Mouse (Mus musculus): ENCODE data around the gene Eif4e. TPM values are rescaled to one million over a fixed set of nuclear protein-coding genes. Genes with fewer than 3 reads are reported as not detected.

Eif4e gene
- polyA plus RNA-seq, 1 experiment, result 8.6 TPM

DNA sequence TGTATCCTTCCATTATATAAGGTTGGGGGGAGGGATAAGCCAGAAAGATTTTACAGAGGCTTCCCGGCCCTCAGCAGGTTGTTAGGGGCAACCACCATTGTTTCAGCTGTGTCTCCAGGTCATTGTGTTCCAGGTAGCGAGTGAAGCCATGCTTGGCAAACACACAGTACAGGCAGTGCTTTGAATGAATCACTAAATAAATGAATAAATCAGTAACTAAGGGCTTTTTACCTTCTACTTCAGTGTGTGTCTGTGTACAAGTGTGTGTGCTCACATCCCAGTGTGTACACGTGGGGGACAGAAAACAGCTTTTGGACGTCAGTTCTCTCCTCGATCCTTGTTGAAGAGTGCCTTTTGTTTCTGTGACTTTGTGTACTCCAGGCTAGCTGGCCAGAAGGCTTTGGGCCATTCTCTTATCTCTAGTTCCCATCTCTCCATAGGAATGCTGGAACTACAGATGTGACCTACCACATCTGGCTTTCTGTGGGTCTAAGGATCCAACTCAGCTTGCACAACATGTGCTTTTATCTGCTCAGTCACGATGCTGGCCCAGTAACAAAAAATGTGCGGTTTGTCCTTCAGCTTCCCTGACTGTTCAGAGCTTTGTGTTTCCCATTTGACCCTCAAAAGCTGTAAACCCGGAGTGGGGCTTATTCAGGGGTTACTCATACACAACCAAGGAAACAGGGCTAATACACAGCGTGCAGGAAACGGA is 10.2 kb upstream of the Eif4e start:
- Histone ChIP-seq H3K9me3 (no peaks in the 10 kb centered on the region), H3K4me3 (replicated peaks) (no peak overlapping the region), H3K4me1 (peaks cover 39% of the 10 kb centered on the region), H3K27me3 (replicated peaks) (no peaks in the 10 kb centered on the region), H3K36me3 (replicated peaks; ENCODE audit: low read length) (no peaks in the 10 kb centered on the region)
- no peak for TF ChIP-seq FLI1 (IDR thresholded peaks at IDR 0.05; ENCODE audit: low read length)
- TF ChIP-seq GATA1 (IDR thresholded peaks at IDR 0.05; ENCODE audit: borderline replicate concordance, low read length), result no peak

- TF ChIP-seq GATA1 (IDR thresholded peaks at IDR 0.05; ENCODE audit: borderline replicate concordance, low read length) (no peak), FLI1 (IDR thresholded peaks at IDR 0.05; ENCODE audit: low read length) (no peak)
- peaks cover 34% of the 10 kb centered on the region for H3K4me1 ChIP-seq
- H3K27me3 ChIP-seq (replicated peaks), result no peaks in the 10 kb centered on the region
- H3K9me3 ChIP-seq, result no peaks in the 10 kb centered on the region
- no peak overlapping the region for H3K4me3 ChIP-seq (replicated peaks)
- H3K36me3 ChIP-seq (replicated peaks; ENCODE audit: low read length), result no peaks in the 10 kb centered on the region
Measured at GRCm38 (mm10) chr3:138517881-138518280, 8.1 kb upstream of the Eif4e start.

DNA sequence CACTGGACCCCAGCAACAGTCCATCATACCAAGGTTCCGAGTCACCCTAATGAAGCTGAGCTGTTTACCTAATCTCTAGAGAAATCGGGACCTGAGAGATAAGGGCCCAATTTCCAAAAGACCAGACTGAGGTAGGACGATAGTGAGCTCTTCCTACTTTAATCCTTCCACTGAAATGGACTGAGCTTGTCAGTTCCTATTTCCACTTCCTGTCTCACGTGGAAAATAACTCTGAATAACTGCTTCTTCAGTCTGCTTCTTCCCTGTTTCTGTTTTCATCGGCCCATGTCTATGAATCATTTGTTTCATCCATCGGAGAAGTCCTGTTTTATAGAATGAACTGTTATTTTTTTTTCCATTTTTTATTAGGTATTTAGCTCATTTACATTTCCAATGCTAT is 6.8 kb upstream of the Eif4e start:
- TF ChIP-seq GATA1 (IDR thresholded peaks at IDR 0.05; ENCODE audit: borderline replicate concordance, low read length), result no peak
- no peak for TF ChIP-seq FLI1 (IDR thresholded peaks at IDR 0.05; ENCODE audit: low read length)
- Histone ChIP-seq H3K4me3 (replicated peaks) (no peak overlapping the region), H3K9me3 (no peaks in the 10 kb centered on the region), H3K4me1 (peaks cover 24% of the 10 kb centered on the region), H3K36me3 (replicated peaks; ENCODE audit: low read length) (no peaks in the 10 kb centered on the region), H3K27me3 (replicated peaks) (no peaks in the 10 kb centered on the region)

- peaks cover 26% of the 10 kb centered on the region for H3K4me1 ChIP-seq
- TF ChIP-seq FLI1 (IDR thresholded peaks at IDR 0.05; ENCODE audit: low read length), result no peak
- TF ChIP-seq GATA1 (IDR thresholded peaks at IDR 0.05; ENCODE audit: borderline replicate concordance, low read length), result no peak
- H3K9me3 ChIP-seq, result no peaks in the 10 kb centered on the region
- H3K36me3 ChIP-seq (replicated peaks; ENCODE audit: low read length), result no peaks in the 10 kb centered on the region
- H3K27me3 ChIP-seq (replicated peaks), result no peaks in the 10 kb centered on the region
- H3K4me3 ChIP-seq (replicated peaks), result no peak overlapping the region
Measured at GRCm38 (mm10) chr3:138523956-138524355, 2.0 kb upstream of the Eif4e start.

- Histone ChIP-seq H3K9me3 (no peaks in the 10 kb centered on the region), H3K4me1 (peaks cover 39% of the 10 kb centered on the region), H3K4me3 (replicated peaks) (peak overlapping the region; percentile 55), H3K27me3 (replicated peaks) (no peaks in the 10 kb centered on the region), H3K36me3 (replicated peaks; ENCODE audit: low read length) (no peaks in the 10 kb centered on the region)
- TF ChIP-seq GATA1 (IDR thresholded peaks at IDR 0.05; ENCODE audit: borderline replicate concordance, low read length) (no peak), FLI1 (IDR thresholded peaks at IDR 0.05; ENCODE audit: low read length) (no peak)
Measured at GRCm38 (mm10) chr3:138525494-138525893, 485 bp upstream of the Eif4e start.

- no peak for TF ChIP-seq FLI1 (IDR thresholded peaks at IDR 0.05; ENCODE audit: low read length)
- no peak for TF ChIP-seq GATA1 (IDR thresholded peaks at IDR 0.05; ENCODE audit: borderline replicate concordance, low read length)
- Histone ChIP-seq H3K4me1 (peaks cover 47% of the 10 kb centered on the region), H3K4me3 (replicated peaks) (peak overlapping the region; percentile 97), H3K36me3 (replicated peaks; ENCODE audit: low read length) (no peaks in the 10 kb centered on the region), H3K27me3 (replicated peaks) (no peaks in the 10 kb centered on the region), H3K9me3 (no peaks in the 10 kb centered on the region)
Measured at GRCm38 (mm10) chr3:138526916-138527666, 1.1 kb downstream of the Eif4e start.

DNA sequence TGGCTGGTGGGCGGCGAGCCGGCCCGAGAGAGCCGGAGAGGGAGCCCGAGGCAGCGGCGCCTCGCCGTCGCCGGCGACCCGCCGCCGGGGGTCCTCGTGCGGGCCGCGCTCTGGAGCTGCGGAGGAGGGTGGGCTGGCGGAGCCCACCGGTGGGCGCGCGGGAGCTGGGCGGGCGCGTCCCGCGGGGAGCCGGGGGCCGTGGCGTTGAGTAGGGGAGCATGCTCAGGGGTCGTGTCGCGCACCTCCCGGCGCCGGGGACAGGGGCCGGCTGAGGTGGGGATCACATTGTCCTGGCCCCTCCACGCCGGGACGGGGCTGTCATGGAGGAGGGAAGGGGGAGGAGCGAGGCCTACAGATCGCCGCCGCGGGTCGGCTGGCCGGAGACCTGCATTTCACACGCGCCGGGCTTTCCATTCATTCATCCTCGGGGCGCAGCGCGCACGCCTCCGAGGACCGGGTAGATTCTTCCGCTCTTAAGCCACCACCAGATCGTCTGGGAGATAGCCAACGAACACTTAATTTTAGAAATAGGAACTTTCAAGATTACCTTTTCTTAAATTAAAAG is 1.8 kb downstream of the Eif4e start:
- H3K4me1 ChIP-seq, result peaks cover 53% of the 10 kb centered on the region
- no peaks in the 10 kb centered on the region for H3K36me3 ChIP-seq (replicated peaks; ENCODE audit: low read length)
- no peaks in the 10 kb centered on the region for H3K27me3 ChIP-seq (replicated peaks)
- H3K9me3 ChIP-seq, result no peaks in the 10 kb centered on the region
- TF ChIP-seq GATA1 (IDR thresholded peaks at IDR 0.05; ENCODE audit: borderline replicate concordance, low read length), result no peak
- TF ChIP-seq FLI1 (IDR thresholded peaks at IDR 0.05; ENCODE audit: low read length), result no peak
- peak overlapping the region; percentile 97 for H3K4me3 ChIP-seq (replicated peaks)

DNA sequence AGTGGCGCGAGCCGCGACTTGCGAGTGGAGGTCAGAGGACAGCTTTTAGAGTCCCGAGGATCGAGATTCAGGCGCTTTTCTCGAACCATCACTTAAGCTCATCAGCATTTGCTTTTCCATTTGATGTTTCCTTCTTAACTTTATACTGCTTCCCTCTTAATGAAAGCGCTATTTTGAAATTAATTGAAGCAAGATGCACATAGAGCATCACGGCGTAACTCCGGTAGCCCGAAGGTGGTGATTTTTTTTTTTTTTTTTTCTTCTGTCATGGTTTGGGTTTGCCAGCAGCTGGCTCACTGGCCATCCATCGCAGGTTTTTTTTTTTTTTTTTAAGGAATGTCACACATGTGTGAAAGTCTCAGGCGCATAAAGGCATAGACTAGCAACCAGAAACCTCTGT is 2.3 kb downstream of the Eif4e start:
- TF ChIP-seq GATA1 (IDR thresholded peaks at IDR 0.05; ENCODE audit: borderline replicate concordance, low read length), result no peak
- no peak for TF ChIP-seq FLI1 (IDR thresholded peaks at IDR 0.05; ENCODE audit: low read length)
- Histone ChIP-seq H3K27me3 (replicated peaks) (no peaks in the 10 kb centered on the region), H3K4me3 (replicated peaks) (peak overlapping the region; percentile 97), H3K4me1 (peaks cover 58% of the 10 kb centered on the region), H3K36me3 (replicated peaks; ENCODE audit: low read length) (no peaks in the 10 kb centered on the region), H3K9me3 (no peaks in the 10 kb centered on the region)

DNA sequence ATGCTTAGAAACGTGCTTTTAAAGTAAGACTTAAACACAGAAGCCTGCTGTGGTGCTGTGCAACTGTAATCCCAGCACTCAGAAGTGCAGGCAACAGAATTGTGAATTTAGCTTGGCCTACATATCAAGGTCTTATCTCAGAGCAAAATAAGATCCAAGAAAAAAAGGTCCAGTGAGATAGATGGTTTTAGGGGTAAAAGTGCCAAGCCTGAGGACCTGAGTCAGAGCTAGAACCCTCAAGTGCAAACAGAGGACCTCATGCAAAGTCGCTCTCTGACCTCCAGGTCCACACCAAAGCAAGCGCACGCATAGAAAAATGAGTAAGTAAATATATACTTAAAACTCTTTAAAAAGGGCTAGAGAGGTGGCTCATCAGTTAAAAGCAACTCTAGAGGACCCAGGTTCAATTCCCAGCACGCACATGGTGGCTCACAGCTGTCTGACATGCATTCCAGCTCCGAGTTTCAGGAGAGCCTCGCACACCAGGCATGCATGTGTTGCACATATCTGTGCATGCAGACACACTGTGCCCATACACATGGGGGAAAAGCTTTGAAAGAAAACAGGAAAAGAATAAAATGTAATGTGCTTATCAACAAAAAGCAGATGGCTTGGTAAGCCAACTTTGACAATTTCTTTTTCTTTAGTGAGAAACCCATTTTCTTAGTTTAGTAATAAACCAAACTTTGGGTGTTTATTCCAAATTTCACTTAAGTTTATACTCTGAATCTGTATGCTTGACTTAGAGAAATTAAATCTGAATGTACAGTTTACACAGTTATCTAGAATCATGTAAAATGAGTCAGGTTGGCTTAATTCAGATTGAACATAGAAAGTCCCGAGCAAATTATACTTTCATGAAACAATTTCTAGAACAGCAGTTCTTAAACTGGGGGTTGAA is 4.8 kb downstream of the Eif4e start:
- Histone ChIP-seq H3K4me1 (peaks cover 66% of the 10 kb centered on the region), H3K4me3 (replicated peaks) (peak overlapping the region; percentile 78), H3K27me3 (replicated peaks) (no peaks in the 10 kb centered on the region), H3K36me3 (replicated peaks; ENCODE audit: low read length) (peaks cover 3% of the 10 kb centered on the region), H3K9me3 (no peaks in the 10 kb centered on the region)
- TF ChIP-seq FLI1 (IDR thresholded peaks at IDR 0.05; ENCODE audit: low read length) (no peak), GATA1 (IDR thresholded peaks at IDR 0.05; ENCODE audit: borderline replicate concordance, low read length) (no peak)
